Mouse (Mus musculus) monocyte, adult 2 months (primary cell): ENCODE measurements around the gene Slc22a12.

ENCODE experiments used
- DNase-seq, 2 experiments: peaks; one replicate each; pipeline ENCODE4 v3.0.0; 2022; ENCODE audit warnings: low spot score in 2 of 2, low read depth in 1 of 2

The Slc22a12 gene

GRCm38 (mm10) chr19:6518601-6519000, 24.2 kb downstream of the Slc22a12 start:
- no peak for DNase-seq

DNA sequence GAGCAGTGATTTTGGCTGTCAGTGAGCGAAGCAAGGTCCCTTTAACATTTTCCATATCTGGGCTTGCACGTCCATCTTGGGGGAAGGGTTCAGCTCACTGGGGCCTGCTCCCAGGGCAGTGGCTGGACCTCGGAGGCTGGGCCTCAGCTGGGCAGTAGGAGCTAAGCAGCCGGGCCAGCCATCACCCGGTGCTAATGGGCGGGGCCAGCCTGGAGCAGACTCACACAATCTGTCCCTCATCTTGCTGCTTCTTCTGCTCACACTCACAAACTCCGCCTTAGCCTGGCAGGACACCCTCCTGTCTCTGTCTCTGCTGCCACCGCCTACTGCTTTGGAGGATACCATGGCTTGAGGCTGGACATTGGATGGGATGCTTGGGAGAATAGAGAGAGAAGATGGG, 26.7 kb downstream of the Slc22a12 start:
- no peak for DNase-seq

DNA sequence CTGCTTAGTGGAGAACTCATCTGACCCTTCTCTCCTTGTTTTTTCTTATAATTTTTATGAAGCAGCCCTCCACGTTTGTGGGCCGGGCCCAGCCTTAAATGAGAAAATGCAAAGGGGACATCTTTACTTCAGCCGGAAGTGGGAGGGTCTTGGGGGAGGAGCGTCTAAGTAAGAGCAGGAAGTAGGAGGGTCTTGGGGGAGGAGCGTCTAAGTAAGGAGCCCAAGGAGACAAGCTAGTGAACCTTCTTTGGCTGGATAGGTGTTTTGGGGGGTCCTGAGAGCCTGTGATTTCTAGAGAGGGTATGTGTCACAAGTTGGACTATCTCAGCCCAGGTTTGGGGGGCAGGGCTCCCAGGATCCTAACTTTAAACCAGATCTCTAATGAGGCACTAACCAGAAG, 27.4 kb downstream of the Slc22a12 start:
- no peak for DNase-seq

DNA sequence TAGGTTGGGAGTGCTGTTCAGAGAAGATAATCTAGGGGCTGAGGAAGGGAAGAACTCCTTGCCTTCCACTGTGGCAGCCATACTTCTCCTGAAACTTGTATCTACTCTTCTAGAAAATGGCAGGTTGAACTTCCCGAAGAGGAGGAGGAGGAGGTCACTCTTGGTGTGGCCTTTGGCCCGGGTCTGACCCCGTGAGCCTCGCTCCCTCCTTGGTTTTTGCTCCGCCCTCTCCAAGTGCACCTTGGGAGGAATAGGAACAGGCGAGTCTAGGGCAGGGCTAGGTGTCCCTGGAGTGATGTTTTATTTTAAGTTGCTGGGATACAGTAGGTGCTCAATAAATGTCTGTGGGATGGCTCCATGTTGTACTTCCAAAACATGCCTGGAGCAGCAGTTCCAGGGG, 27.9 kb downstream of the Slc22a12 start:
- no peak for DNase-seq

DNA sequence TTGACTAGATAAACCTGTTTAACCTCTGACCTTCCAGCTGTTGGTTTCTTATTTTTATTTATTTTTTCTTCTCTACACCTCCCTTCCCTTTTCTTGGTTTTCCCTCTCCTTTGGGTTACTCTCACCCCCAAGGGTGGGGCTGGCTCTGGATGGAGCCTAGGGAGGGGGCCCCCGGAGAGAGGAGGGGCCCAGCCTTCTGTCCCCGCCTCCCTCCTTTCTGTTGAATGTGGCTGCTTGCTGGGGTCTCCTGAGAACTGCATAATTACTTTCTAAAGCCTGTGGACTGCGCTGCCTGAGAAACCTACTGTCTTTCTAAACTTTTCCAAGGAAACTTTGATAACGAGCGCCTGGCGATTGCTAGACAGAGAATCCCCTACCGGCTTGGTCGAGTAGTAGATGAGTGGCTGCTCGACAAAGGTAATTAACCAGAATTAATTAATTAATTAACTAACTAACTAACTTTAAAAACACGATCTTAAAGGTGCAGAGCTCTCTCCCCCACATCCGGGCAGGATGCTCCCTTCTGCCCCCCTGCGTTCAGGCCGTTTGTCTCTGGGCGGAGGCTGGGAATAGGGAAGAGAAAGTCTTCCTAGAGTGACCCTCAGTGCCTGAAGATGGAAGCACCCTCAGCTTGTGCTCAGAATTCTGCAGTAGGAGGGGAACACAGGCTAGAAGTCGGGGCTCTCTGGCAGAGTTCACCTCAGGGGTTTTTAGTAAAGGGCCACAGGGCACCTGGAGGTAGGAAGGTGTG, 29.3 kb downstream of the Slc22a12 start:
- DNase-seq, result no peak

DNA sequence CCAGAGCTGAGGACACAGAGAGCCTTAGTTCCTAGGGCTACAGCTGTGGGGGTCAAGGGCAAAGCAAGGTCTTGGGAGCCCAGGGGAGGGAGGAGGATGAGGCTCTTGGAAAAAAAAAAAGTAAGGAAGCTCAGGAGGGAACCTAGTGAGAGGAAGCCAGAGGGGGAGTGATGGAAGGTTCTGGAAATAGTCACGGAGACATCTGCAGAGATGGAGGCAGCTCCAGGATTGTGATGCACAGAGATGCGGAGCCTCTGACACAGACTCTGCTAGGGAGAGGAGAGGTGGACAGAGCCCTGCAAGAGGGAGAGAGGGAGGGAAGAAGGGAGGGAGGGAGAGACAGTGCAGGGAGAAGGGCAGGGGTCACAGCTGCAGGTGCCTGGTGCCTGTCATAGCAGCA, 32.3 kb downstream of the Slc22a12 start:
- DNase-seq, result no peak

GRCm38 (mm10) chr19:6509881-6510280, 33.0 kb downstream of the Slc22a12 start:
- no peak for DNase-seq

- no peak for DNase-seq
These were observed 35.4 kb downstream of the Slc22a12 start for GRCm38 (mm10) chr19:6507393-6507792.

- DNase-seq, result no peak
These were observed 38.2 kb downstream of the Slc22a12 start for GRCm38 (mm10) chr19:6504656-6505045.

GRCm38 (mm10) chr19:6503926-6504655, 38.7 kb downstream of the Slc22a12 start:
- no peak for DNase-seq

- DNase-seq, result no peak
These were observed 40.1 kb downstream of the Slc22a12 start for GRCm38 (mm10) chr19:6502543-6503319.

DNA sequence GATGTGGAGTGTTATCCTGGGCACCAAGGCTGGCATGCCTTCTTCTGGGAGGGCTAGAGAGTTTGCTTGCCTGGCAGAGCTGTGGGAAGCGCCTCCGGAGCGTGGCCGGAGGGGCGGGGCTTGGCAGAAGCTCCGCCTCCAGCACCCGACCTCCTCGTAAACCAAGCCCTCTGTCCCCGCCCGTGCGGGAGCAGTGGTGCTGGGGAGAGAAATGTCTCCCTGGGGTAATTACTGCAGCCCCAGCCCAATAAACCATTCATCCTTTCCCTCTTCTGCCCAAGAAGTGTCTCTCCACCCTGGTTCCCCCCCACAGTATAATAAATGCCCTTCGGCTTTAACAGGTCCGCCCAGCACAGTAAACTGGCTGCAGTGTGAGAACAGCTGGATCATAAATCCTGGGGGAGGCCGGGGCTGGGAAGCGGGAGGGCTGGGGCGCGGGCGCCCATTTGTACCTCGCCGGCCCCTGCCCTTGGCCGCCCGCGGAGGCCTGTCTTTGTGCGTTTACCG, 40.7 kb downstream of the Slc22a12 start:
- DNase-seq, result no peak

- no peak for DNase-seq
These were observed 42.2 kb downstream of the Slc22a12 start for GRCm38 (mm10) chr19:6500636-6501025.

- DNase-seq, result no peak
These were observed 42.8 kb downstream of the Slc22a12 start for GRCm38 (mm10) chr19:6499860-6500635.

DNA sequence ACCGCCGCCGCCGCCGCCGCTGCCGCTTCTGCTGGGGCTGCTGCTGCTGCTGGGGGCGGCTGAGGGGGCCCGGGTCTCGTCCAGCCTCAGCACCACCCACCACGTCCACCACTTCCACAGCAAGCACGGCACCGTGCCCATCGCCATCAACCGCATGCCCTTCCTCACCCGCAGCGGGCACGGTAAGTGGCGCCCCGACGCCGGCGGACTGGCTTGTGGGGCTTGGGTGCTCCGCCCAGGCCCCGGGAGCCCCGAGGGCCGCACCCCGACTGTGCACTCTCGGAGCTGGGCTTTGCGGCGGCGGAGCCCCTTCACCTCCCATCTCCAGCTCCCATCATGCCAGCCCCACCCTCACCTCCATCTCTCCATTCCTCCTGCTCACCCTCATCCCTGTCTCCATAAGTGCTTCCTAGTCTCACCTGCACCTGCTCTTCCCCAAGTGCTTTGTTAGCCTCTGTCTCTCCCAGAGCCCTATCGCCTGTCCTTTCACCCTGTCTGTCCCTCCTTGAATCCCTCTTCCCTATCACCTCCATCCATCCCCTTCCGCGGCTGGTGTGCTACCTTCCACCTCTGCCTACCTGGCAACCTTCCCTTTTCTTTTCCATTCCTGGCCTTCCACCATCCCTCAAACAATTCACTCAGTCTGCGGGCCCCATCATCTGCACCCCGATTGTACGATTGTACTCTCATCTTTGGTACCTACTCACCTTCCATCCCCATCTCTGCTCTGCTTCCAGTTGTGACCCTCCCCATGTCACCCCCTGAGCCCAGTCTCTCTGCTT, 44.3 kb downstream of the Slc22a12 start:
- no peak for DNase-seq

DNA sequence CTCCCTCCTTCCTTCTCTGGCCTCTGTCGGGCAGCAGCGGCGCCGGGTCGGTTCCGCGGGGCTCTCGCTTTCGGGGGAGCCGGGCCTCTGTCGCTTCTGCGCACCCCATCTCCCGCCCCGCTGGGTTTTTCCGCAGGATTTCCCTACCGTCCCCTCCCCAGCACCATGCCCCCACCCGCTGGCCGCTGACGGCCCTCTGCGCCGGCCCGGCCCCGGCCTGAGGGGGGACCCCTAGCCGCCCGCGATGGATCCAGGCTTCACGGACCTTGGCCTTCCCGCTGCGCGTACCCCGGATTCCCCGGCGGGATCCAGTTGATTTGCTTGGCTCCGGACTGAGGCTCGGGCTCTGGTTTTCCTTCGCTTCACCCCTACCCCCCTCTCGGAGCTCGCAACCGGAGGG, 45.0 kb downstream of the Slc22a12 start:
- no peak for DNase-seq

- no peak for DNase-seq
These were observed 45.6 kb downstream of the Slc22a12 start for GRCm38 (mm10) chr19:6497150-6497801.

GRCm38 (mm10) chr19:6496462-6497149, 46.2 kb downstream of the Slc22a12 start:
- no peak for DNase-seq

DNA sequence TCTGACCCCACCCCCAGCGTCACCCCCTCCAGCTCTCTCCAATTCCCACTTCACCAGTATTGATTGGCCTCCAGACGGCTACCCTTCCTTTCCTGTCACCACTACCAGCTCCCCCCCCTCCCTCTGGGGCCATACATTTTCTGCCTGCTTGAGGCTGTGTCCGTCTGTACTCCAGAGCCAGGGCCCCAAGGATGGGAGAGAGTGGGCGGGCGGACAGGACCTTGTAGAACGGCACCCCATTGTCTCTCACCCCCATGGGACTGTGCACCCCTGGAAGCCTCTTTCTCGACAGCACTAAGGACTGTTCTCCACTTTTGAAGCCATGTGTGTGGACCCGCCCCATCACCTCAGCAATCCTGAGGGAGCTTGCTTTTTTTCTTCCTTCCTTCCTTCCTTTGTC, 47.1 kb downstream of the Slc22a12 start:
- no peak for DNase-seq
